Mouse (Mus musculus): ENCODE results near the gene Papss2. TPM values are rescaled to one million over a fixed set of nuclear protein-coding genes. Genes with fewer than 3 reads are reported as not detected.

Gene Papss2
- total and polyA plus RNA-seq, 2 experiments: 75.1 to 223 TPM

DNA sequence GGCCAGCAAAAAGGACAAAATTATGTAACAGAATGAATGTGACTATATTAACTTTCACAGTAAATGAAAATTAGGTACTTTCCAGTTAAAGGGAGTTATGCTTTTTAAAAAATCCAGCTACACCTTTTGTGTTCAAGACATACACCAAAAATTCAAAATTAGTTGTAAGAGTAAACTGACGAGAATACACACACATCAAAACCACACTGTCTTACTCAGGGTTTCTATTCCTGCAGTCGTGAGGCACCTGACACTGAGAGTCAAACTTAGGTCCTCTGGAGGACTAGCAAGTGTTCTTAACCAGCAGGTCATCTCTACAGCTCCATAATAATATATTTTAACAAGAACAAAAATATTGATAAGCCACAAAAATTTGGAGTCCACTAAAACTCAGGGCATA, 101.1 kb downstream of the Papss2 start:
- Histone ChIP-seq H3K4me1 (ENCODE audit: control insufficient read depth, insufficient read depth, low read length) (no peaks in the 10 kb centered on the region), H3K9ac (ENCODE audit: low read depth, low read length) (no peak overlapping the region), H3K36me3 (ENCODE audit: control insufficient read depth, insufficient read depth, low read length) (peaks cover 43% of the 10 kb centered on the region), H3K27me3 (ENCODE audit: control insufficient read depth, insufficient read depth, low read length) (no peaks in the 10 kb centered on the region), H3K4me3 (ENCODE audit: insufficient read depth, low read depth, low read length) (no peak overlapping the region), H3K27ac (replicated peaks; ENCODE audit: insufficient read depth, low read depth, low read length) (no peak overlapping the region), H3K79me2 (ENCODE audit: control insufficient read depth, insufficient read depth, low read length) (no peaks in the 10 kb centered on the region)
- WGBS: 95% methylated on average over 2 of the region's 2 CpGs
- TF ChIP-seq POLR2A (IDR thresholded peaks at IDR 0.05; ENCODE audit: extremely low read depth, insufficient read depth, low read length): no peak
- TF ChIP-seq CTCF (IDR thresholded peaks at IDR 0.05; ENCODE audit: low read depth, low read length): no peak
- no peak for DNase-seq (ENCODE audit: extremely low read depth, low read depth, low spot score)

DNA sequence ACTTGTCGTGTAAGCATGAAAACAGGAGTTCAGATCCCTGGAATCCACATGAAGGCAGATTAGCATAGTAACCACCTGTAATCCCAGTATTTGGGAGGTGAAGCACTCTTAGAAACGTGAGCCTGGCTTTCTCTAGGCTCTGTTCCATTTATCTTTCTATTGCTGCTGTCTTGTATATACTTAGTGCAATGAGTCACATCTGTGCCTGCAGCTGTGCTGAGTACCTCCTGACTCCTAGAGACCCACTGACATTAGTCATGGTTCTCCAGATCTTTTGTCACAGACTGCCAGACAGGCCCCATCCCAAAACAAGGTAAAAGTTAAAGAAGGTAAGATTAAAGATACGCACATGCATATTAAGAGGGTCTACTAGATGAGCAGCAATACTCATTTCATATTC, 106.6 kb downstream of the Papss2 start:
- Histone ChIP-seq H3K27me3 (ENCODE audit: control insufficient read depth, insufficient read depth, low read length) (no peaks in the 10 kb centered on the region), H3K36me3 (ENCODE audit: control insufficient read depth, insufficient read depth, low read length) (peaks cover 42% of the 10 kb centered on the region), H3K4me1 (ENCODE audit: control insufficient read depth, insufficient read depth, low read length) (no peaks in the 10 kb centered on the region), H3K27ac (replicated peaks; ENCODE audit: insufficient read depth, low read depth, low read length) (no peak overlapping the region), H3K79me2 (ENCODE audit: control insufficient read depth, insufficient read depth, low read length) (no peaks in the 10 kb centered on the region; the same call in 1 of the 2 replicates), H3K4me3 (ENCODE audit: insufficient read depth, low read depth, low read length) (no peak overlapping the region), H3K9ac (ENCODE audit: low read depth, low read length) (no peak overlapping the region)
- DNase-seq (ENCODE audit: extremely low read depth, low read depth, low spot score): no peak
- WGBS: 93% methylated on average over 3 of the region's 3 CpGs
- TF ChIP-seq CTCF (IDR thresholded peaks at IDR 0.05; ENCODE audit: low read depth, low read length) (no peak), POLR2A (IDR thresholded peaks at IDR 0.05; ENCODE audit: extremely low read depth, insufficient read depth, low read length) (no peak)

GRCm38 (mm10) chr19:32708996-32709395, 113.4 kb downstream of the Papss2 start:
- WGBS: 91% methylated on average over 5 of the region's 5 CpGs
- DNase-seq (ENCODE audit: extremely low read depth, low read depth, low spot score): no peak
- no peak for TF ChIP-seq POLR2A (IDR thresholded peaks at IDR 0.05; ENCODE audit: extremely low read depth, insufficient read depth, low read length)
- TF ChIP-seq CTCF (IDR thresholded peaks at IDR 0.05; ENCODE audit: low read depth, low read length): no peak

DNA sequence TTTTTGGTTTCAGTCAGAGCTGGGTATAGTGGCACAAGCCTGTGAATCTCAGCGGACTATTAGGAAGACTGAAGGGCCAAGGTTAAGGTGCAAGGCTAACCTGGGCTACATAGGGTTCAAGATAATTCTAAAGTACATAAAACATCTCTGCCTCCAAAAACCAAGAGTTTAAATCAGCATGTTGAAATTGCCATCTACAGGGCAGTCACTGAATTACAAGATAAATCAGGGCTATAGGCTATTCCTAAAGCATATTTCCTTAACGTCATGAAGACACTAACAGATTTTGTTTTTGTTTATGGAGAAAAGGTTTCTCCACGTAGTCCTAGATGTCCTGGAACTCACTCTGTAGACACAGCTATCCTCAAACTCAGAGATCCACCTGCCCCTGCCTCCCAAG, 114.7 kb downstream of the Papss2 start:
- DNase-seq (ENCODE audit: extremely low read depth, low read depth, low spot score): peak; percentile 31

More at GRCm38 (mm10) chr19:32708996-32709395, 113.4 kb downstream of the Papss2 start:
- Histone ChIP-seq H3K27me3 (ENCODE audit: control insufficient read depth, insufficient read depth, low read length) (no peaks in the 10 kb centered on the region), H3K36me3 (ENCODE audit: control insufficient read depth, insufficient read depth, low read length) (peaks cover 9% of the 10 kb centered on the region), H3K27ac (replicated peaks; ENCODE audit: insufficient read depth, low read depth, low read length) (no peak overlapping the region), H3K4me3 (ENCODE audit: insufficient read depth, low read depth, low read length) (no peak overlapping the region), H3K79me2 (ENCODE audit: control insufficient read depth, insufficient read depth, low read length) (peaks cover 14% of the 10 kb centered on the region; the same call in 1 of the 2 replicates), H3K9ac (ENCODE audit: low read depth, low read length) (no peak overlapping the region), H3K4me1 (ENCODE audit: control insufficient read depth, insufficient read depth, low read length) (peaks cover 10% of the 10 kb centered on the region)

GRCm38 (mm10) chr19:32711761-32712541, 116.4 kb downstream of the Papss2 start:
- WGBS: under 1% methylated on average over 63 of the region's 63 CpGs
- TF ChIP-seq POLR2A (IDR thresholded peaks at IDR 0.05; ENCODE audit: extremely low read depth, insufficient read depth, low read length) (peak; percentile 87), CTCF (IDR thresholded peaks at IDR 0.05; ENCODE audit: low read depth, low read length) (no peak)
- Histone ChIP-seq H3K4me3 (ENCODE audit: insufficient read depth, low read depth, low read length) (peak overlapping the region; percentile 95), H3K27ac (replicated peaks; ENCODE audit: insufficient read depth, low read depth, low read length) (peak overlapping the region; percentile 95), H3K79me2 (ENCODE audit: control insufficient read depth, insufficient read depth, low read length) (peaks cover 14% of the 10 kb centered on the region; the same call in 1 of the 2 replicates), H3K9ac (ENCODE audit: low read depth, low read length) (peak overlapping the region; percentile 97), H3K27me3 (ENCODE audit: control insufficient read depth, insufficient read depth, low read length) (no peaks in the 10 kb centered on the region), H3K4me1 (ENCODE audit: control insufficient read depth, insufficient read depth, low read length) (peaks cover 10% of the 10 kb centered on the region), H3K36me3 (ENCODE audit: control insufficient read depth, insufficient read depth, low read length) (no peaks in the 10 kb centered on the region; the same call in 1 of the 2 replicates)
- peak; percentile 71 for DNase-seq (ENCODE audit: extremely low read depth, low read depth, low spot score)

More for the DNA sequence above, 114.7 kb downstream of the Papss2 start:
- H3K27ac ChIP-seq (replicated peaks; ENCODE audit: insufficient read depth, low read depth, low read length): no peak overlapping the region
- 49% methylated on average over 3 of the region's 3 CpGs for WGBS
- peaks cover 6% of the 10 kb centered on the region for H3K36me3 ChIP-seq (ENCODE audit: control insufficient read depth, insufficient read depth, low read length)
- TF ChIP-seq POLR2A (IDR thresholded peaks at IDR 0.05; ENCODE audit: extremely low read depth, insufficient read depth, low read length) (no peak), CTCF (IDR thresholded peaks at IDR 0.05; ENCODE audit: low read depth, low read length) (0 out of 2 replicates have a peak, but pooled peaks have one; percentile 18)
- H3K9ac ChIP-seq (ENCODE audit: low read depth, low read length): no peak overlapping the region
- H3K4me3 ChIP-seq (ENCODE audit: insufficient read depth, low read depth, low read length): no peak overlapping the region
- H3K27me3 ChIP-seq (ENCODE audit: control insufficient read depth, insufficient read depth, low read length): no peaks in the 10 kb centered on the region
- H3K4me1 ChIP-seq (ENCODE audit: control insufficient read depth, insufficient read depth, low read length): peaks cover 10% of the 10 kb centered on the region
- peaks cover 14% of the 10 kb centered on the region; the same call in 1 of the 2 replicates for H3K79me2 ChIP-seq (ENCODE audit: control insufficient read depth, insufficient read depth, low read length)

Measured in liver, adult 2 months (tissue).